Mouse (Mus musculus) MN1 (cell line): ENCODE results near the gene Cyb561d1.
"Not testable (repeated sequence)": the region's sequence is repeated elsewhere in the genome, so short reads cannot be mapped to it uniquely, and the experiment has no call there.

ENCODE experiments used
- DNase-seq: peaks from one replicate; pipeline ENCODE4 v3.0.0-alpha.2; 2016; ENCODE audit warnings: low spot score

Gene Cyb561d1

GRCm38 (mm10) chr3:108200329-108201323 is at the start of gene Cyb561d1:
Gene Cyb561d1 (minus strand): TSS chr3:108201212.
- DNase-seq: peak; percentile 86

- DNase-seq: no peak
These were observed 45.8 kb upstream of the Cyb561d1 start for GRCm38 (mm10) chr3:108246857-108247256.

- DNase-seq: no peak
These were observed 40.3 kb upstream of the Cyb561d1 start for GRCm38 (mm10) chr3:108241243-108241839.

- not testable (repeated sequence) for DNase-seq
These were observed 36.6 kb upstream of the Cyb561d1 start for GRCm38 (mm10) chr3:108237474-108238102.

GRCm38 (mm10) chr3:108231646-108232045 is 30.6 kb upstream of the Cyb561d1 start:
- no peak for DNase-seq

GRCm38 (mm10) chr3:108227521-108227920 is 26.5 kb upstream of the Cyb561d1 start:
- no peak for DNase-seq

GRCm38 (mm10) chr3:108226558-108227350 is 25.7 kb upstream of the Cyb561d1 start, which contains the start of gene Sypl2:
Gene Sypl2 (minus strand): TSS chr3:108226648.
- DNase-seq: no peak

GRCm38 (mm10) chr3:108225711-108226557 is 24.9 kb upstream of the Cyb561d1 start:
- DNase-seq: no peak

GRCm38 (mm10) chr3:108220661-108221060 is 19.6 kb upstream of the Cyb561d1 start:
- no peak for DNase-seq

GRCm38 (mm10) chr3:108214734-108215133 is 13.7 kb upstream of the Cyb561d1 start:
- no peak for DNase-seq

- DNase-seq: no peak
These were observed 11.4 kb upstream of the Cyb561d1 start for GRCm38 (mm10) chr3:108212406-108212805.

GRCm38 (mm10) chr3:108211845-108212244 is 10.8 kb upstream of the Cyb561d1 start:
- DNase-seq: no peak

GRCm38 (mm10) chr3:108210771-108211139 is 9.7 kb upstream of the Cyb561d1 start, which contains the start of gene Atxn7l2:
Gene Atxn7l2 (minus strand): TSS chr3:108210934.
- peak; percentile 77 for DNase-seq

- DNase-seq: peak; percentile 96
These were observed 9.1 kb upstream of the Cyb561d1 start for GRCm38 (mm10) chr3:108209946-108210770.

GRCm38 (mm10) chr3:108209536-108209935 is 8.5 kb upstream of the Cyb561d1 start:
- no peak for DNase-seq

- no peak for DNase-seq
These were observed 8.0 kb upstream of the Cyb561d1 start for GRCm38 (mm10) chr3:108209001-108209400.

GRCm38 (mm10) chr3:108206731-108207375 is 5.8 kb upstream of the Cyb561d1 start:
- DNase-seq: peak; percentile 46

GRCm38 (mm10) chr3:108205601-108206000 is 4.6 kb upstream of the Cyb561d1 start:
- DNase-seq: no peak

- DNase-seq: no peak
These were observed 3.5 kb upstream of the Cyb561d1 start for GRCm38 (mm10) chr3:108204470-108204869.
